Mouse (Mus musculus): ENCODE results near the gene Ppm1n. TPM values are rescaled to one million over a fixed set of nuclear protein-coding genes. Genes with fewer than 3 reads are reported as not detected.

Gene Ppm1n
- polyA plus RNA-seq, 1 experiment from 2014 or later = 0.59 TPM

DNA sequence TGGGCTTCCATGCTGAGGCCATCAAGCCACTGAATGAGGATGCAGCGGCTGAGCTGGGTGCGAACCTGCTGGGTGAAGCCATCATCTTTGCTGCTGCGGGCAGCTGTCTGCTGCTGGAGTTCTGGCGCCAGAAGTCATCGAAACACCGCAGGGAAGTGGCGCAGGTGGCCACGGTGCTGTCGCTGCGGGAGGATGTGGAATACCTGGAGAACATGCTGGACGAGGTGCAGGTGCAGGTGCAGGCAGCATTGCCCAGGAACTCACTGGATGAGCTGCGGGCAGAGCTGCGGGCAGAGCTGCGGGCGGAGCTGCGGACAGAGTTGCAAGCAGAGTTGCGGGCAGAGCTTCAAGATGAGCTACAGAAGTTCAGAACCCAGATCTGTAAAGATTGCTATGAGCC is 24.5 kb downstream of the Ppm1n start:
- Histone ChIP-seq H3K4me3 (no peak overlapping the region), H3K9ac (no peak overlapping the region), H3K27ac (replicated peaks) (no peak overlapping the region), H3K36me3 (peaks cover 55% of the 10 kb centered on the region), H3K4me2 (no peak overlapping the region), H3K4me1 (replicated peaks) (0 out of 2 replicates have a peak, but pooled peaks cover 4% of the 10 kb centered on the region), H3K27me3 (no peaks in the 10 kb centered on the region), H3K9me3 (no peaks in the 10 kb centered on the region)
- WGBS = 87% methylated on average over 17 of the region's 17 CpGs
- no peak for ATAC-seq (ENCODE audit: low read depth)

DNA sequence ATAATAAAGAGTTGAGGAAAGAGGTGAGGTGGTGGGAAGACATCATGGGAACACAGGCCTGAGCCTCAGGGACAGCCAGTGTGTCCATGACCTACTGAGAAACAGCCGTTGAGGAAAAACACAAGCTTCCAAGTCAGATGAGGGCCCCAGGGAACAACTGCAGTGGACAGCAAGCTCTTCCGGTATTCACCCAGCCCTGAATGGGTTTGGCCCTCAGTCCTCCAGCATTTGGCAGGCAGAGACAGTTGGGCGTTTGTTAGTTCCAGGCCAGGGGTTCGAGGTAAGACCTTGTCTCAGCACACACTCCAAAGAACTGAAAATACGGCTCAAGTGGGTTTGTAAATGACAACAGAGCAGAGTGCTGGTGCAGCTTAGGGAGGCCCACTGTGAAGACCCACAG is 26.4 kb downstream of the Ppm1n start:
- H3K4me2 ChIP-seq = no peak overlapping the region
- H3K4me1 ChIP-seq (replicated peaks) = 0 out of 2 replicates have a peak, but pooled peaks cover 4% of the 10 kb centered on the region
- H3K9ac ChIP-seq = no peak overlapping the region
- 65% methylated on average over 5 of the region's 5 CpGs for WGBS
- no peak overlapping the region for H3K27ac ChIP-seq (replicated peaks)
- peaks cover 36% of the 10 kb centered on the region for H3K36me3 ChIP-seq
- H3K4me3 ChIP-seq = no peak overlapping the region
- no peaks in the 10 kb centered on the region for H3K9me3 ChIP-seq
- no peak for ATAC-seq (ENCODE audit: low read depth)
- no peaks in the 10 kb centered on the region for H3K27me3 ChIP-seq

DNA sequence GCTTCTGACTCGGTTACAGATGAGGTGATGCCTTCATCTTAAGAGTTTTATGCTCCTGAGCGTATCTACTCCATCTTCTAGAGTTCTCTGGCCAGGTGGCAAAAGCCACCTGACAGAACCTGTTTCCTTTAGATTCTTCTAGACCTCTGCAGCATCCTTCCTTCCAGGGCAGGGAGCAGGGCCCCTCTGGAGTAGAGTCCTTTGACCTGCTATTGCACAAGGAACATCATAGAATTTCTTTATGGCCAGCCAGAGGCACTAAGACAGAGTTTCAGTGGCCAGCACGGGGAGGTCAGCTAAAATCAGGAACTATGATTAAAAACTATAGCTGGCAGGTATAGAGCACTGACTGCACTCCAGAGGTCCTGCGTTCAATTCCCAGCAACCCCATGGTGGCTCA is 27.8 kb downstream of the Ppm1n start:
- no peak for ATAC-seq (ENCODE audit: low read depth)
- Histone ChIP-seq H3K27me3 (no peaks in the 10 kb centered on the region), H3K4me1 (replicated peaks) (no peaks in the 10 kb centered on the region), H3K9me3 (no peaks in the 10 kb centered on the region), H3K9ac (no peak overlapping the region), H3K36me3 (peaks cover 30% of the 10 kb centered on the region), H3K4me3 (no peak overlapping the region), H3K4me2 (no peak overlapping the region), H3K27ac (replicated peaks) (no peak overlapping the region)
- WGBS = 85% methylated on average over 4 of the region's 4 CpGs

DNA sequence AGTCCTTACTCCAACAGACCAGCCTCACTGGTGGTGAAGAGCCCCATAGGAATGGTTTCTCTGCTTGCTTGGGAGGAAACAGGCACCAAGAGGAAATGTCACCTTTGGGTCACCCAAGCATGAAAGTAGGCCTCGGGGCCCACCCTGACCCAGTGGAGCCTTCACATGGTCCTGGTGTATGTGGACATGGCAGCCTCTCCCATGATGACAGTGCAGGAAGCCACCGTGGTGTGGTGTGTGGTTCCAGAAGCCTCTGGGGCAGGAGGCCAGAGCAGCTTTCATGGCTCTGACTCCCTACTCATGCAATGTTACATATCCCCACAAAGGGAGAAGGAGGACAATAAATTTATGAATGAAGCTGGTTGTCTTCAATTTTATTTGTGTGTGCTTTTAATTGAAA is 32.4 kb downstream of the Ppm1n start:
- 93% methylated on average over 2 of the region's 2 CpGs for WGBS
- Histone ChIP-seq H3K27me3 (no peaks in the 10 kb centered on the region), H3K4me2 (no peak overlapping the region), H3K36me3 (peaks cover 32% of the 10 kb centered on the region), H3K4me1 (replicated peaks) (no peaks in the 10 kb centered on the region; the same call in 1 of the 2 replicates), H3K4me3 (no peak overlapping the region), H3K9ac (no peak overlapping the region), H3K9me3 (no peaks in the 10 kb centered on the region), H3K27ac (replicated peaks) (no peak overlapping the region)
- ATAC-seq (ENCODE audit: low read depth) = no peak

DNA sequence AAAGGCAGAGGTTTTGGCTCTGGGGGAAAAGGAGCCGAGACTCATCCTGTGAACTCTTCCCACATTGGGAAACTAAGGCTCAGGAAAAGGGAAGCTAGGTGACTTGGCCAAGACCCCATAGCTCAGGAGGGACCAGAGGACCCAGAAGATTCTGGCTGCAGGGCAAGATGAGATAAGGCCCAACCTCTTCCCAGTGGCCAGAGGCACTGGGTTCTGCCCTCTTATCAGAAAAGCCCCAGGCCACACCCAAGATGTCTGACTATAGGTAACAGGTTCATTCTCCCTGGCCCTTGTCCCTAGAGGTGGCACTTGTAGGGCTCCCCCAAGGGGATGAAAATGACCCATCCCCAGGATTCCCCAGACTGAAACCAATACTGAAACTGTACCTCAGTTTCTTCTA is 33.0 kb downstream of the Ppm1n start:
- 100% methylated on average over 1 of the region's 1 CpGs for WGBS
- no peak overlapping the region for H3K4me3 ChIP-seq
- no peak for ATAC-seq (ENCODE audit: low read depth)

DNA sequence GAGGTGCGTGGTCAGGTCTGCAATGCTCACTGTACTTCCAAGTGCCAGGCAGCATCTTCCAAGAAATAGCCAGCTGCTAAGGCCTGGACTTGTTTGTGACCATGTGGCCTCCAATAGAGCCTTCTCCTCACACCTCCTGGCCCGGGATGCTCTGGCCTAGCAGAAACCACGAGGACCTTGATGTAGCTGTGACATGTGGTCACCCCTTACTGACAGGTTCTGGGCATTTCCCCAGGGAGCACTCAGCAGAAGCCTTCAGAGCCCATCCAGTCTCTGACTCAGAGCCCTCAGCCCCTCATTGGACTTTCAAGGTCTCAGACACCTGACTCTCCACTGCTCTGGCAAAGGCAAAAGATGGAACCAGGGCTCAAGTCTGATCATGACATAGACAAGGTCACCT is 34.8 kb downstream of the Ppm1n start:
- H3K9me3 ChIP-seq = no peaks in the 10 kb centered on the region
- H3K9ac ChIP-seq = no peak overlapping the region
- no peaks in the 10 kb centered on the region for H3K27me3 ChIP-seq
- WGBS = 82% methylated on average over 3 of the region's 3 CpGs
- ATAC-seq (ENCODE audit: low read depth) = no peak
- no peak overlapping the region for H3K4me3 ChIP-seq
- no peak overlapping the region for H3K27ac ChIP-seq (replicated peaks)
- no peaks in the 10 kb centered on the region; the same call in 1 of the 2 replicates for H3K4me1 ChIP-seq (replicated peaks)
- peaks cover 32% of the 10 kb centered on the region for H3K36me3 ChIP-seq
- no peak overlapping the region for H3K4me2 ChIP-seq

More for the DNA sequence above, 33.0 kb downstream of the Ppm1n start:
- Histone ChIP-seq H3K36me3 (peaks cover 32% of the 10 kb centered on the region), H3K27me3 (no peaks in the 10 kb centered on the region), H3K27ac (replicated peaks) (no peak overlapping the region), H3K4me2 (no peak overlapping the region), H3K9me3 (no peaks in the 10 kb centered on the region), H3K9ac (no peak overlapping the region), H3K4me1 (replicated peaks) (no peaks in the 10 kb centered on the region; the same call in 1 of the 2 replicates)

DNA sequence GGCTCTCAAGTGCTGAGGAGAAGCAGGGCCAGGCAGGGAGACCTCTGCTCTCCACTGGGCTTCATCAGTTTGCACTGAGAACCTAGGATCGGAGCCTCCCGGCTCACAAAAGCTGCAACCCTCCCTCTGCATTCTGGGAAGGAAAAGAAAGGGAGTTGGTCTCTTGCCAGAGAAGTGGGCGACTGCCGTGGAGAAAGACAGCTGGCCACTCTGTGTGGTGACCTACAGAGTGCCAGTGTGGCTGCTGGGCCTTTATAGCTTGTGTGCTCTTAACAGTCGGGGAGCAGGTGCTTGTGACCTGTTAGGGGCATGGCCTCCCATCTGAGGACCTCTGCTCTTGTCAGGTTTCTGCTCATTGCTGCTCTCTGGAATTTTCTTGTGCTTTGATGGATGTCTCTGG is 36.0 kb downstream of the Ppm1n start:
- Histone ChIP-seq H3K27ac (replicated peaks) (no peak overlapping the region), H3K9me3 (no peaks in the 10 kb centered on the region), H3K4me2 (no peak overlapping the region), H3K27me3 (no peaks in the 10 kb centered on the region), H3K4me3 (no peak overlapping the region), H3K9ac (0 out of 2 replicates have a peak overlapping the region, but pooled peaks have one; percentile 38), H3K36me3 (peaks cover 32% of the 10 kb centered on the region), H3K4me1 (replicated peaks) (peaks cover 8% of the 10 kb centered on the region; the same call in 1 of the 2 replicates)
- 69% methylated on average over 5 of the region's 5 CpGs for WGBS
- no peak for ATAC-seq (ENCODE audit: low read depth)

DNA sequence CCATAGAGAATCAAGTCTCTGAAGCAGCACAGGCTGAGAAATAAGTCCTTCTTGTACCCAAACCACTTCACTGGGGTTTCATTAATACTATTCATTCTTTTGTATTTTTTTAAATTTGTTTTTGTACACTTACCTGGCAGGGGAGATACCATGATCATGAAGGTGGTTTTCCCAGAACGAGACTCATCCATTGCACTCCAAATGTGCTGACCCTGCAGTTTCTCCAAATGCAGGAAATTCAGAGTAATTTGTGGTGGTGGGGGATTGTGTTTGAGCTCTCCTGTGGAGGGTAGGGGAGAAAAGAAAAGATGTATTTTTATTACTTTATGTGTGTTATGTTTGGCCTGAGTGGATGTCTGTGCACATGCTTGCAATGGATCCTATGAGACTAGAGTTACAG is 37.9 kb downstream of the Ppm1n start:
- H3K27me3 ChIP-seq = no peaks in the 10 kb centered on the region
- no peaks in the 10 kb centered on the region for H3K9me3 ChIP-seq
- H3K27ac ChIP-seq (replicated peaks) = no peak overlapping the region
- peaks cover 23% of the 10 kb centered on the region for H3K36me3 ChIP-seq
- H3K9ac ChIP-seq = no peak overlapping the region
- H3K4me3 ChIP-seq = no peak overlapping the region
- H3K4me1 ChIP-seq (replicated peaks) = peaks cover 8% of the 10 kb centered on the region; the same call in 1 of the 2 replicates
- 90% methylated on average over 1 of the region's 1 CpGs for WGBS
- H3K4me2 ChIP-seq = no peak overlapping the region
- ATAC-seq (ENCODE audit: low read depth) = no peak

DNA sequence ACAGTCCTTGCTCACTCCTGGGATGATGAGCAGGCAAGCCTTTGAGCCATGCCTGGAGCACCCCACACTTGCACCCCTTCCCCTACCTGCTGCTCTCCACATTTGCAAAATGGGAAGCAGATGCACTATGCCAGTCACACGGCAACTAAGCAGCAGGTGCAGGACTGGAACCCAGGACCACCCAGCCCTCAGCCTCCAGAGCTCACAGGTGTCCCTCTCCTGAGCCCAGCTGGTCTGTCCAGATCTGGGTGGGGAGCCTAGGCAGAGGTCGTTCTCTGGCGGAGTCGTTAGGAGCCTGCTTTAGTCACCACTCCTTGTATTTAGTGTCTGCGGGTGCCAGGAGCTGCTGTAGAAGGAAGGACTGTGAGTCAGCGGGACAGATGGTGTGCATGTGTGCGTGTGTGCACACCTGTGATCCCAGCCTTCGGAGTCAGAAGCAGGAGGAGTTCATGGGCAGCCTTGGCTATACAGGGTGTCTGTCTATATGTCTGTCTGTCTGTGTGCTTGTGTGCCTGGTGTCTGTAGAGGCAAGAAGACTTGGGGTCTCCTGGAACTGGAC is 38.9 kb downstream of the Ppm1n start:
- no peak overlapping the region for H3K4me2 ChIP-seq
- no peak overlapping the region for H3K4me3 ChIP-seq
- no peaks in the 10 kb centered on the region for H3K9me3 ChIP-seq
- no peak for ATAC-seq (ENCODE audit: low read depth)
- peaks cover 14% of the 10 kb centered on the region for H3K4me1 ChIP-seq (replicated peaks)
- no peak overlapping the region for H3K27ac ChIP-seq (replicated peaks)
- WGBS = 91% methylated on average over 8 of the region's 8 CpGs
- no peaks in the 10 kb centered on the region for H3K27me3 ChIP-seq
- H3K36me3 ChIP-seq = peaks cover 15% of the 10 kb centered on the region
- H3K9ac ChIP-seq = 0 out of 2 replicates have a peak overlapping the region, but pooled peaks have one; percentile 1

DNA sequence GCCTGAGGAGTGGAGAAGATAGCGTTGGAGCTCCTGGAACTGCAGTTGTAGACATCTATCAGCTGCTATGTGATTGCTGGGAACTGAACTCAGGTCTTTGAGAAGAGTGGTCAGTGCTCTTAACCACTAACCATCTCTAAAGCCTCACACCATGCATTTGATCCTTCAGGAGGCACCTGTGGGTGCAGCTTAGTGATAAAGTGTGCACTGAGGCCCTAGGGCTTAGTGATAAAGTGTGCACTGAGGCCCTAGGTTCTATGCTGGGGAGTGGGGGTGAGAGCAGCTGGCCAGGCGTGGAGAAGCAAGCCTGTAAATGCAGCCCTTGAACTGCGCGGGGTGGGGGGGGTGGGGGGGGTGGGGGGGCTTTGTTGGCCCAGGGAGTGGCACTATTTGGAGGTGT is 39.9 kb downstream of the Ppm1n start:
- Histone ChIP-seq H3K4me2 (no peak overlapping the region), H3K27me3 (no peaks in the 10 kb centered on the region), H3K27ac (replicated peaks) (0 out of 2 replicates have a peak overlapping the region, but pooled peaks have one; percentile 15), H3K4me3 (no peak overlapping the region), H3K4me1 (replicated peaks) (peaks cover 17% of the 10 kb centered on the region), H3K36me3 (peaks cover 5% of the 10 kb centered on the region; the same call in 1 of the 2 replicates), H3K9ac (no peak overlapping the region), H3K9me3 (no peaks in the 10 kb centered on the region)
- WGBS = 63% methylated on average over 4 of the region's 4 CpGs
- ATAC-seq (ENCODE audit: low read depth) = no peak

DNA sequence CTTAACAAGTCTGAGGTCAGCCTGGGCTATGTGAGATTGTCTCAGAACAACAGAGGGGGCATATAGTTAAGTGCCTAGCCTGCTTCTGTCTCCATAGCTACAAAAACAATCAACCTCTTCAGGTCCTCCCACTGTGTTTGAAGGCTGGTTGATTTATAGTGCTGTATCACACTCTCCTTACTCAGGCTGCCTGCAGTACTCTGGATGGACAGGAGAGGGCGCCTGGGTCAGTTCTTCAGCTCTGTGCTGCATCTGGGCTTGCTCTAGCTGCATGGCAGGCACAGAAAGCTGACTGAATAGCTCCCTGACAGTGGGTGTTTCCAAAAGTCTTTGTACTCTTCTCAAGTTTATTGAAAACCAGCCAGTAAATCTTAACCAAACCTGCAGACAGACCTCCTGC is 40.4 kb downstream of the Ppm1n start:
- Histone ChIP-seq H3K27ac (replicated peaks) (peak overlapping the region; percentile 15; the same call in 1 of the 2 replicates), H3K4me1 (replicated peaks) (peaks cover 17% of the 10 kb centered on the region), H3K36me3 (no peaks in the 10 kb centered on the region), H3K9me3 (no peaks in the 10 kb centered on the region), H3K27me3 (no peaks in the 10 kb centered on the region), H3K4me2 (no peak overlapping the region), H3K4me3 (no peak overlapping the region), H3K9ac (no peak overlapping the region)
- ATAC-seq (ENCODE audit: low read depth) = peak; percentile 89
- WGBS = 0% methylated on average over 1 of the region's 1 CpGs

DNA sequence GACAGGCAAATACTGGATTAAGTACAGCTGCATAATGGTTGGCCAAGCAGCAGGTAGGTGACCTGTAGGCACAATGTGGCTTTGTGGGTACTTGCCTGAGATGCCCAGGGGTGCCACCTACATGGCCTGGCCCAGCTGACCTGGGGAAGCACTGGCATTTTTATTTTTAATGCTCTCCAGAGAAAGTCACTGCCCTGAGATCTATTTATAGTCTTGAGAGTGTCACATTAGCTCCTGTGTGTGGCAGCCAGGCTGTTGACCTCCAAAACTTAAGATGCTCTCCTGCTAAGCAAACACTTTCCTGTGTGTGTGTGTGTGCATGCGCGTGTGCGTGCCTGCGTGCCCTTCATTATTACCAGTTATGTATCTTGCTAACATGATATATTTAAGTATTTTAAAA is 41.5 kb downstream of the Ppm1n start:
- WGBS = 95% methylated on average over 4 of the region's 4 CpGs

DNA sequence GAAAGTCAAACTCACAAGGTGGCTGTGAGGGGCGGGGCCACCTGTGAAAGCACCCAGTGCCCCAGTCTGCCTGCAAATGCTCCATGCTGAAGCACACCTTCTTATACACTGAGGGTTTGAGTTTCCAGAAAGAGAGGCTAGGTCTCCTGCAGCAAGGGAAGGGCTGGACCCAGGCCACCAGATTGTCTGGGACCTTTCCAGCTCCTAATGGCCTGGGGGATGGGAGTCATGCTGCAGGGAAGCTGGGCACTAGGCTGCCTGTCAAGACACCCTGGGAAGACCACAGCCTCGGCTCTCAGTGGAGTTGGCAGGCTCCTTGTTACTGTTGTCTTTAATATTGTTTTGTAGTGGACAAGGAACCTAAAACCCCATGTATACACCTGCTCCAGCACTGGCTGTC is 43.5 kb downstream of the Ppm1n start:
- H3K9ac ChIP-seq = peak overlapping the region; percentile 41; the same call in 1 of the 2 replicates
- H3K27ac ChIP-seq (replicated peaks) = no peak overlapping the region
- H3K27me3 ChIP-seq = no peaks in the 10 kb centered on the region
- H3K4me2 ChIP-seq = no peak overlapping the region
- ATAC-seq (ENCODE audit: low read depth) = no peak
- no peaks in the 10 kb centered on the region for H3K36me3 ChIP-seq
- H3K9me3 ChIP-seq = no peaks in the 10 kb centered on the region
- WGBS = 79% methylated on average over 2 of the region's 2 CpGs
- H3K4me3 ChIP-seq = no peak overlapping the region
- H3K4me1 ChIP-seq (replicated peaks) = peaks cover 17% of the 10 kb centered on the region

More for the DNA sequence above, 41.5 kb downstream of the Ppm1n start:
- H3K4me1 ChIP-seq (replicated peaks) = peaks cover 17% of the 10 kb centered on the region
- no peak overlapping the region for H3K4me3 ChIP-seq
- no peaks in the 10 kb centered on the region for H3K27me3 ChIP-seq
- H3K9me3 ChIP-seq = no peaks in the 10 kb centered on the region
- H3K36me3 ChIP-seq = no peaks in the 10 kb centered on the region
- no peak overlapping the region for H3K4me2 ChIP-seq
- no peak overlapping the region for H3K9ac ChIP-seq
- H3K27ac ChIP-seq (replicated peaks) = no peak overlapping the region
- no peak for ATAC-seq (ENCODE audit: low read depth)
